Mouse (Mus musculus): Measurements from ENCODE around the gene Pate2.
"Not testable (repeated sequence)": the region's sequence is repeated elsewhere in the genome, so short reads cannot be mapped to it uniquely, and the experiment has no call there.

Gene Pate2

DNA sequence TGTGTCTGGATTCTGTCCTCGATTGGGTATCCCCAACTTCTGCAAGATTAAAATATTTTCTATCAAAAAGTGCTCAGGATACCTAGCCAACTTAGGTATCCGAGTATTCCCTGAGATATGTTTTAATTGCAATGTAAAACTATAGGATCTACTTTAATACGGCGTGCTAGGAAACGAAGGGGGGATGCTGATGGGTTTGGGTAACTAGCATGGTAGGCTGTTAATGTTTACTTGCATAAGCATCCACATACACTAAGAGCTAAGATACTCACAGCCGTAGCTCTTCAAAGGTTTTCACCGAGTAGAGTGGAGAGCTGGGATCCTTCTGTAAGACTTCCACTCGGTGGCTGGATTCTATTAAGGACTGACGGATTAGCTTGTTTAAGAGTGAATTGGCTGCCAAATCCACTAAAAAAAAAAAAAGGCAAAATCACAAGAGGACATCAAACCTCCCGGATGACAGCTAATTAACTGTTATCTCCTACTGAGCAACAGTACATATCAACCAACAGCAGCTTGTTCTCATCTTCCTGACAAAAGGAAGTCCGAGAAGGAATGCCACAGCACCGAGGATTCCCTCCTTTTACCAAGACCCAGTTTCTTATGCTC is 13.5 kb upstream of the Pate2 start:
- no peak for DNase-seq (ENCODE audit: low read depth)

DNA sequence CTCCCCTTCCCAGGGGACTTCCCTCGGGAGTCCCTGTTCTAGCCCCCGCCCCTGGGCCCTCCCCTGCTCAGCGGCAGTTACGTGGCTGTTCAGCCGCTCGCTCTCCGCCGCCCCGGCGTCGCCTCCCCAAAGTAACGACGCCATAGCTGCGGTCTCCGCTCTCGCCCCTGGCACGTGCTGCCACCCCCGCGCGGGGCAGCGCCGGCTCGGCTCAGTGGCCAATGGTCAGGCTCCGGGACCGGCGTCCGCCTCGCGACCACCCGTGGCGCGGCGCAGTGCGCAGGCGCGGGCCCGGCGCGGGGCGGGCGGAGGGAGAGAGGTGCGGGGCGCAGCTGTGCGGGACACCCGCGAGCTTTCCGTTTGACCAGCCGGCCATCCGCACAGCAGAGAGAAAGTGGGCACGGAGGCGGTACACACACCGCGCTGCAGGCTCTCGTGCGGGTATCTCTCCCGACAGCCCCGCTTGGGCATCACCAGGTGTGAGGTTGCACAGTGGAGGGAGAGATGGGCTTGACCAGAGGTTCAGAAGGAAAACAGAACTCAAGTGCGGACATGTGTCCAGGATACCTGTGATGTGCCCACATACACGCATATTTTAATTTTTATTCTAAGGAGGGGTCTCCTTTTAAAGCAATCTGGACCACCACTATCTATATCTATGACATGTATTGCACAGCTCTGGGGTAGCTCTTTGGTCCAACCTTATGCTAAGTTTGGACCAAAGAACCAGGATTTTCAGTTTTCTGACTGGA is 11.7 kb upstream of the Pate2 start, which contains the start of the genes Ddx25 and Pus3:
Gene Ddx25 (minus strand): TSS at position 272 of the 752 bp plus-strand sequence.
Gene Pus3 (plus strand): TSS at position 339 of the 752 bp plus-strand sequence.
- DNase-seq (ENCODE audit: low read depth), result no peak

DNA sequence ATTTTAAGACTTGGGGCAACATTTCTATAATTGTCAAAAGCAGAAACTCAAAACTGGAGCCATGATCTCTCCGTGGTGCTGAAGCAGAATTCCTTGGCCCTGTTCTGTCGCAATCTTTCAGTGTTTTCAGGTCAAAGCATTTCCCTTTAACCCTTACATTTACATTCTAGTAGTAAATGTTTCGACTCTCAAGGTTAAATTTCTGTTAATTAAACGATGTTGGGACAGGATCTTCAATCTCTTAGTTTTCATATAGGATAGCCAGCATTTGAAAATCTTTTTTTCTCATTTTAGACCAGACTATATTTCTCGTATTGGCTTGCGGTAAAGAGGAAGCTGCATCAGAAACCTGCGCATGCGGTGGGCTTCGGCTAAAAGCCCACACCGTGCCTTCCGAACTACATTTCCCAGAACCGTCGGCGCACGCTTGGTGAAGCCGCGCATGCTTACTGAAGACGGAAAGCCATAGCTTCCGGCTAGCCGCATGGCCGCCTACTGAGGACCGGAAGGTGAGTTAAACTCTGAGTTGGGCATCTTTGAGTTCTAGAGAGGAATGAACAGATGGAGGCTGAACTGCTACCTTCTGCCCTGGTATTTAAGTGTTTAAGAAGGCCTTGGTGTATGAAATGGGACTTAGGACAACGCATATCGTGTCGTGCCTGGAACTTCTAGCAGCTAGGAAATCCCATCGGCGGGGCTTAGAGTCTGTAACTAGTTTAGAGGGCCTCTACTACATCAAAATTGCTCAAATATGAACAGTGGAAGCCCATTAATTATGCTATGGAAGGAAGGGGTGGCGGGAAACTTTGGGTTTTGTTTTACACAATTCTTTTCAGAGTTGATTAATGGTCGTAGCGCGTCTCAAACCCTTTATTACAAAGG is 10.8 kb upstream of the Pate2 start:
- DNase-seq (ENCODE audit: low read depth), result peak; percentile 76

DNA sequence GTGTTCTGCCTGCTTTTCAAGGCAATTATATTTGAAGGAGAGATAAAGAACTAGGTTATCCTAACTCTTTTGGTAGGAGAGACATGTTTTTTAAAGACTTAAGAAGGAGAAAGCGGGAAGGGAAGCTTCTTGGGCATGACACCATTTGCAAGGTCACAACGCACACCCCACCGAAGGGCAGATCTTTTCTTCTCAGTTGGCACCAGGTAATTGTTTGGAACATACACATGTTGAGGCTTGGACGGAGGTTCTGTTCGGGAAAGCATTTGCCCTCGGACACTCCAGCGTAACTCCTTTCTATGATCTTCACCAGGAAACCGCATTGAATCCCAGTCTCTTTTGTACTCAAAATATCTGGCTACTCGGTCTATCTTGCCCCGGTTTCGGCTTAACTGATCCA is 9.0 kb upstream of the Pate2 start:
- no peak for DNase-seq (ENCODE audit: low read depth)

DNA sequence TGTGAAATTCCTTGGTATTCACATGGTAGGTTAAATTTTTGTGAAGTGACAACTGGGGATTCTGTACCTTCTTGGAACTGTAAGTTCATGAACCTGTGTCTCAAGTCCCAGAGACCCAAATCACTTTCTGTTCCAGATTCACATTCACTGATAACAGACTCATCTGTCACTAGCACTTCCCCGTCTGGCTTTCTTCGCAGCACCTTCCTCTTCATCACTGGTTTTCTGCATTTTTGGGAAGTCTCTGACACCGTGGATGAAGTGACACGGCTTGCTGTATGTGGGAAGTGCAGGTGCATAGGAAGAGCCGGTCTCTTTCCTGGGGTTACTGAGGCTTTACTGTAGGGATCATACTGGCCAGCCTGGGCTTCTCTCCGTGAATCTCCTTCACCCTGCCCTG is 8.5 kb upstream of the Pate2 start:
- DNase-seq (ENCODE audit: low read depth), result no peak

DNA sequence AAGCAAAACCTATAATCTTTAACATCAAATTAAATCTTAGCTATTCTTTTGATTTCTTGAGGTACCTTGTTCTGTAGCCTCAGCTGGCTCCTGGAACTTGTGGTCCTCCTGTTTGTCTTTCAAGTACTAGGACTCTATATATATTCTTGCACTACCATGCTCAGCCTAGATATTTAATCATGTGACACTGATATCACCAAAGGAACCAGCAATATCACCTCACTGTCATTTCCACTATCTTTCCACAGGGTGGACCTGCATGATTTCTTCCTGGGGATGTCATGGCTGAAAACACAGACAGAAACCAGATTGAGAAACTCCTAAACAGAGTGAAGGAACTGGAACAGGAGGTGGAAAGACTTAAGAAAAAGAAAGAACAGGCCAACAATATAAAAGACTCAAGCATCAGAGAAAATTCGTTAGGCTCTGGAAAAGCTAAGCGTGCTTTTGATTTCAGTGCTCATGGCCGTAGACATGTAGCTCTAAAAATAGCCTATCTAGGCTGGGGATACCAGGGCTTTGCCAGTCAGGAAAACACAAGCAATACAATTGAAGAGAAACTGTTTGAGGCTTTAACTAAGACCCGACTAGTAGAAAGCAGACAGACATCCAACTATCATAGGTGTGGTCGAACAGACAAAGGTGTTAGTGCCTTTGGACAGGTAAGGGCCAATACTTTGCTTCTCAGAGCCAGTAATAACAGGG is 5.4 kb upstream of the Pate2 start:
- DNase-seq (ENCODE audit: low read depth), result no peak

DNA sequence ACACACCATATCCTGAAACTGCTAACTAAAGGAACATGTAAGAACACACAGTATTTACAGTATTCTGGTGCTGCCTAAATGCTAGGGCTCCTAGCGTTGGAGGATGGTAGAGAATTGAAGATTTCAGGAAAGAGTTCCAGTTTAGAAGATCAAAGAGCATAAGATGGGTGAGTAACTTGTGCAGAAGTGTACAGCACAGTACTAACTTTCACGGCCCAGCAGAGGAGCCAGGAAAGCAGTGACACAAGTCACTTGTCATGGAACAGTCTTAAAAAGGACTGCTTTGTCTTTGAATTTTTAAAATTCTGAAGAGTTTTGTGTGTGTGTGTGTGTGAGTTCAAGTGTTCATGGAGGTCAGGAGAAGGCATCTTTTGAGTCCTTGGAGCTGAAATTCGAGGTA is 2.1 kb upstream of the Pate2 start:
- DNase-seq (ENCODE audit: low read depth), result no peak

DNA sequence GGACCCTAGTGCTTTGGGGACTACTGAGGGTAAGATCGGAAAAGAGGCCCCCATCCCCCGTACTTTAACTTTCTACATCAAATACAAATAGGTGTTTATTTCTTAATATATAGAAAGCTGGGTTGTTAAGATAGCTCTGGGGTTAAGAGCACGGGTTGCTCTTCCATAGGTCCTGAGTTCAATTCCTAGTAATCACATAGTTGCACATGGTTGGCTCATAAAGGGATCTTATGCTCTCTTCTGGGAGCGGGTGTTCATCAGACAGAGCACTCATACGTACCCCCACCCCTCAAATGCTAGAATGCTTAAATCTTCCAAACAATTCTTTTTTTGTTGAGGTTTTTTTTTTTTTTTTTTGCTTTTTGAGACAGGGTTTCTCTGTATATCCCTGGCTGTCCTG is 579 bp downstream of the Pate2 start:
- DNase-seq (ENCODE audit: low read depth), result no peak

DNA sequence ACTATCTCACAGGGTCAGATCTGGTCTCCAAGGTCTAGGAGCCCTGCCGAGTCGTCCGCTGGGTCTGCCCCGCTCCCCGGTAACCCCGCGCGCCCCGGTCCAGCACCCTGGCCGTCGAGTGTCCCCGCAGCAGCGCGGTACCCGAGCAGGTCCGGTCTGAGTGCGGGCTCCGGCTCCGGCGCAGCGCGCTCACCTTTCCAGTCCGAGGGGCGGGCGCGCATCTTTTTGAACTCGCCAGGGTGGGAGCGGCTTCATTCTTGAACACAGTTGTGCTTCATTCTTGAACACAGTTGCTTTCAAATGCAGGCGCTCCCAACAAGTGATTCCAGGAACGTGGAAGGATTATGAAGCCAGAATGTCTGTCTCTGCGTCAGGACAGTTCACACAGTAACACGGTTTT is 4.3 kb downstream of the Pate2 start:
- DNase-seq (ENCODE audit: low read depth), result no peak

DNA sequence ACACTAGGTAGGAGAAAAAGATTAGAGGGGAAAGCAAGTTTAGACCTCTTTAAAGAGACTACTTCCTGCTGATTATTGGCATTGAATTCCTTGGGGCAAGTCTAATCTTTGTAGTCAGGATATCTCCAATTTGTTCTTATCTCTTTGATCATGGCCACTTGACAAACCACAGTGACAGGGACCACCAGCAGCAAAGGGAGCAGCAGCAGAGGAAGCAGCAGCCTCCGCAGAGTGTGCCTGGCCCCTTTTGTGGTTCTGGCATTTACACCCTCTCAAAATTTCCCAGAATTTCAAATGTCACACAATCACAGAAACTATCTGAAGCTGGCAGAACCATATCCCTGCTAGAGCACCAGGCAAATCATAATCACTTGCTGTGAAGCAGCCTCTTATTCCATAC is 17.6 kb downstream of the Pate2 start:
- no peak for DNase-seq (ENCODE audit: low read depth)

DNA sequence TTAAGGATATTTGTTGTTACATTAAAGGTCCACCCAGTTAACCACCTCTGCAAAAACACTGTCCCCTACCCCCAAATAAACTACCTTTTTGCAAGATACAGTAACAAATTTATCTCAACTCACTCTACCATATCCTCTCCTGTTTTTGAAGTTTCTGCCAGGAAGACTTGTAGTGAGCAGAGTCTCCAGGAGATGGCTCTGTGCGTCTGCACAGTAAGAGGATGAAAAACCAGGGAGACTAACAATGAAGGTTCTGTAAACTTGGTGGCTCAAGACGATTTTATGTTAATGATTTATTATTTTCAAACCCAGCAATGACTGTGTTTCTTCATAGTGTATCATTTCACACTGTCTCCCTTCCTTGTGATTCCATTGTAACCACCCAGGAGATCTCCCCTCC is 22.8 kb downstream of the Pate2 start:
- DNase-seq (ENCODE audit: low read depth), result no peak

DNA sequence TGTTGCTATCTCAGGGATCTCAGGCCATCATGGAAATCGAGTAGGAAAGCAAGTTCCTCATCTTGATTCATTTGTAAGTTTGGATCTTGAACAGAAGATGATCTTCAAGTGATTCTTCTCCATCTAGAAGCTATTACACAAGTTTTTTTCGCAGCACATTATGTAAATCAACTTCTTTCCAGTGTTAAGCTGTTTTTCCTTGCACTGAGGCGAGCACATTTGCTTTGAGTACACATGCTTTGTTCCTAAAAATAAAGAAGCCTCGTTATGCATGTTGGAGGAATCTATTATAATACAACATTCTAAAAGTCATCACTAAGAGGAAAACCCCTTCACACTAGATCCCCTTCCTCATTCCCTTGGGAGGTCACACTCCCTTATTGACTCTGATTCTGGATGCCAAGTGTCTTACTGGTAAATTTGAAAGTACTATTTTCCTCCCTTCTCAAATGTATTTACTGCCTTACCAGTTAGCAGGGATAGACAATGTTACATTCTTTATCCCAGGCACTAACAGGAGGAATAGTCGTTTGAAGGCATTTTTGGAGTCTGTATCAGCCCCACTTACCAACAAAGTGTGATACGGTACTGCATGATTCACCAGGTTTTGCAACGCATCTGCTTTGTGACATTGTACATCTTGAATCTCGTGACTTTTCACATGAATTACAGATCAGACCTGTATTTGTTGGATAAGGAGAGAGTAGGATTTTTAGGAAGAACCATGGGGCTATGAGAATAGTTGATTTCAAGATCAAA is 37.7 kb downstream of the Pate2 start:
- DNase-seq (ENCODE audit: low read depth), result no peak

DNA sequence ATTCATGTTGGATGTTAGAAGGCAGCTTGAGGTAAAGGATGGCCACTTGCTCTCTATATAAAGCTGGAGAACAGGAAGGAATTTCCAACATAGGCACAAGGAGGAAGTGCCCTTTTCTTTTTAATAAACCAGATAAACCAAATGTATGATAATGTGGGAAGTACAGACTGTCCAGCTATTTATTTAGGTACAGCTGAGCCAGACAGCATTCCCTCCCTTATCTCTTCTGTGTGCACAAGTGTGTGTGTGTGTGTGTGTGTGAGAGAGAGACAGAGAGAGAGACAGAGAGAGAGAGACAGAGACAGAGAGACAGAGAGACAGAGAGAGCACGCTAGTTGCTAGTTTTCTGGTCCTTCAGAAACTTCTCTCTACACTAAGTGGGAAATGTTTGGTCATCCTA is 41.8 kb downstream of the Pate2 start, which contains the start of gene Pate4:
Gene Pate4 (minus strand): TSS at position 101 of the 400 bp plus-strand sequence.
- no peak for DNase-seq (ENCODE audit: low read depth)

DNA sequence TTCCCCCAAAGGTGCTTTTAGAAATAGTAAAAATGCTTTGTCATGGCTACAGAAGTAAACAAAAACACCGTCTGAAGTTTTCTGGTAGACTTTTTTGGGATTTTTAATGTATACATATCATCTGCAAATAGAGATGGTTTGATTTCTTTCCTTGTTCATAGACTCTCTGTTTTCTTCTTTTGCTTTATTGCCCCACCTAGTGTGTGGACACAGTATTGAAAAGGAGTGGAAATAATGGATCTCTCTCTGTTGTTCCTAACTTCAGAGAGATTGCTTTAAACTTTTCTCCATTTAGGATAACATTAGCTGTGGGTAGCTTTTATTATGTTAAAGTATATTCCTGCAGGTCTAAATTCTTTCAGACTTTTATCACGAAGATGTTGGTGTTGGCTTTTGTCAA is 43.9 kb downstream of the Pate2 start:
- DNase-seq (ENCODE audit: low read depth), result no peak

DNA sequence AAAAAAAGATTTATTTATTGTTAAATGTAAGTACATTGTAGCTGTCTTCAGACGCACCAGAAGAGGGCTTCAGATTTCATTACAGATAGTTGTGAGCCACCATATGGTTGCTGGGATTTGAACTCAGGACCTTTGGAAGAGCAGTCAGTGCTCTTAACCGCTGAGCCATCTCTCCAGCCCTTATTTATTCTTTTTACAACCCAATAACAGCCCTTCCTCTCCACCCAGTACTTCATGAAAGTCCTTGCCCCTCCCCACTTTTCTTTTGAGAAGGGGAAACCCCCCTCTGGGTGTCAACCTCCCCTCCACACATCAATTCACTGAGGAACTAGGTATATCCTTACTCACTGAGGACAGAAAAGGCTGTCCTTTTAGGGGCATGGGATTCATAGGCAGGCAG is 46.7 kb downstream of the Pate2 start:
- not testable (repeated sequence) for DNase-seq (ENCODE audit: low read depth)

DNA sequence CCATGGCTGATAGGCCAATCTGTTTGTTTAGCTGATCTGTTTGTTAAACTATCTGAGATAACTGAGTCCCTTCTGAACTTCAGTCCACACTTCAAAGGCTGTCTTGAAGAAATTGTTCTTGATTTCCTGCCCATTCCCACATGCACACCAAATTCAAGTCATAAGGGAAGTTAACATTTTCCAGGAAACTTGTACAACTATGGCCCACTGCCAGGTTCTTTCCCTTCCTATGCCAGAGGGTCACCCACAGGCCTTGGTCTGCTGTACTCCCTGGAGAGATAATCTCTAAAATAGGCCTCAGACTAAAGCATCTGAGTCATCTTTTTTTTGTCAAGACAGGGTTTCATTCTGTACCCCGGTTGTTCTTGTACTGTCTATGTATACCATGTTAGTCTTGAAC is 62.9 kb downstream of the Pate2 start:
- no peak for DNase-seq (ENCODE audit: low read depth)

DNA sequence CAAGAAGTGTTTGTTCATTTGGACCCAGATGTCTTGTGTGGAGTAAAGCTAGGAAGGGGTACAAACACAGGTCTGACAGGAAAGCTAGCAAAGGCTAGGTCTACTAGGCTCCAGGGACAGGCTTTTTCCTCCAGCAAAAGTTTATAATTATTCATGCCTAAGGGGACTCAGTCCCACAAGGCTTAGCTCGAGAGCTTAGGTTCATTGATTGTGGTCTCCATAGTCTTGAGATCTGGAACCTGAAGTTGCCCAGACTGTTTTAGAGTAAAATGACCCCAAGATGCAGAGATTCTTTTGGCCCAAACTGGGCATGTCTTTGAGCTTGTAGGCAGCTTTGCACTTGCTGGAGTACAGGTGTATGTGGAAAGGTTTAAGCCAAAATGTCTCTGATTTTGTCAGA is 78.0 kb downstream of the Pate2 start, which contains the start of gene Pate3:
Gene Pate3 (minus strand): TSS at position 101 of the 400 bp plus-strand sequence.
- DNase-seq (ENCODE audit: low read depth), result no peak

DNA sequence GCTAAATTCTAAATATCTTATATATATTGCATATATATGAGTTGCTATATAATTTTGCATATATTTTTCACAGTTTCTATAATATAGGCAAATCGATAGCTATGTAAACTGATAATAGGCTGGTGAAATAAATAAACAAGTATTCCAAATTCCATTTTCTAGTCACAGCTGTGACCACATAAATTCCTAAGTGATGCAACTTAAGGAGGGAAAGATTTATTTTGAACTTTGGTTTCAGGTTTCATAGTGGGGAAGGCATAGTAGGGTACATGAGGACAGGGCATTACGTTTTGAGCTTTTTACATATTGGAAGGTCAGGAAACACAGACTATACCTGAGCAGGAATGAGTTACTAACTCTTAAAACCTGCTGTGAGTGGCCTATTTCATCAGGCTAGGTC is 103.5 kb downstream of the Pate2 start:
- no peak for DNase-seq (ENCODE audit: low read depth)

DNA sequence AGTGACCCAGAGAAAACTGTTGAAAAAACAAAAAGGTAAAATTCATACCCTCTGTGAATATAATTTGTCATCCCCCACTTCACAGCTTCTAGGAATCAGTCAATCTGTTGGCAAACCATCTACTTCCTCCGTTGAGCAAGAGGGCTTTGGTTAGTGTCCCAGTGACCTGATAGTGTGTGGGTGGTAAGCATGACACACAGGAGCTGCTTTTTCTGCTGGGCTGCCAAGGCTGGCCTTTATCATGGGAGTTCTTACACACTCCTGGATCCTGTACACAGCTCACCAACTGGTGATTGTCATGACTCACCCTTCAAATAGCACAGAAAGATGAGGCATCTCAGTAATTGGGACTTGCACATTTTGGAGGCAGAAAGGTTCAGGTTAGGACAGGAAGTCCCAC is 116.9 kb downstream of the Pate2 start, which contains the start of gene Pate1:
Gene Pate1 (minus strand): TSS at position 378 of the 400 bp plus-strand sequence.
- DNase-seq (ENCODE audit: low read depth), result no peak

DNA sequence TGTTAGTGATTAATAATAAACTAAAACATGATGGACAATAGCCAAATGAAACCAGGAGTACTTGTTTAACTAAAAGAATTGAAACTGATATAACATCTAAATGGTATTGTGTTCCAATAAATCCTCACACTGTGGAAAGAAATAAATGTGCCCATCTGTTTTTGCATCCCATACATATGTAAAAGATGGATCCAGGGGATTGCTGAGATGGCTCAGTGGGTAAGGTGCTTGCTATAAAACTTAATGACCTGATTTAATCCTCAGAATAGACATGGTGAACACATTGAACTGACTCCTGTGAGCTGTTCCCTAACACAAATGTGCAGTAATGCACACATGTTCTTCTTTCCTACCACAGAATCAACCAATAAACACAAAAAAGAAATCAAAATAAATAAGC is 121.8 kb downstream of the Pate2 start:
- no peak for DNase-seq (ENCODE audit: low read depth)

DNA sequence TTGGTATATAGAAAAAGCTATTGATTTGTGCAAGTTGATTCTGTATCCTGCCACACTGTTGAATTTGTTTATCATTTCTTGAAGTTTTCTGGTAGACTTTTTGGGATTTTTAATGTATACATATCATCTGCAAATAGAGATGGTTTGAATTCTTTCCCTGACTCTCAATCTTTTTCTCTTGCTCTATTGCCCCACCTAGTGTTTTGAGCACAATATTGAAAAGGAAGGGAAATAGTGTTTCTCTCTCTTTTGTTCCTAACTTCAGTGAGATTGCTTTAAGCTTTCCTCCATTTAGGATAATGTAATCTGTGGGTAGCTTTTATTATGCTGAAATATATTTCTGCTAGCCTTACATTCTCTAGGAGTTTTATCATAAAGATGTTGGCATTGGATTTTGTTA is 137.2 kb downstream of the Pate2 start:
- DNase-seq (ENCODE audit: low read depth), result no peak
